Mouse (Mus musculus): ENCODE data around the gene Jazf1. TPM values are rescaled to one million over a fixed set of nuclear protein-coding genes. Genes with fewer than 3 reads are reported as not detected.

Jazf1 gene
- total RNA-seq (2023): 1 to 10 TPM; 3.4 to 3.6 TPM

DNA sequence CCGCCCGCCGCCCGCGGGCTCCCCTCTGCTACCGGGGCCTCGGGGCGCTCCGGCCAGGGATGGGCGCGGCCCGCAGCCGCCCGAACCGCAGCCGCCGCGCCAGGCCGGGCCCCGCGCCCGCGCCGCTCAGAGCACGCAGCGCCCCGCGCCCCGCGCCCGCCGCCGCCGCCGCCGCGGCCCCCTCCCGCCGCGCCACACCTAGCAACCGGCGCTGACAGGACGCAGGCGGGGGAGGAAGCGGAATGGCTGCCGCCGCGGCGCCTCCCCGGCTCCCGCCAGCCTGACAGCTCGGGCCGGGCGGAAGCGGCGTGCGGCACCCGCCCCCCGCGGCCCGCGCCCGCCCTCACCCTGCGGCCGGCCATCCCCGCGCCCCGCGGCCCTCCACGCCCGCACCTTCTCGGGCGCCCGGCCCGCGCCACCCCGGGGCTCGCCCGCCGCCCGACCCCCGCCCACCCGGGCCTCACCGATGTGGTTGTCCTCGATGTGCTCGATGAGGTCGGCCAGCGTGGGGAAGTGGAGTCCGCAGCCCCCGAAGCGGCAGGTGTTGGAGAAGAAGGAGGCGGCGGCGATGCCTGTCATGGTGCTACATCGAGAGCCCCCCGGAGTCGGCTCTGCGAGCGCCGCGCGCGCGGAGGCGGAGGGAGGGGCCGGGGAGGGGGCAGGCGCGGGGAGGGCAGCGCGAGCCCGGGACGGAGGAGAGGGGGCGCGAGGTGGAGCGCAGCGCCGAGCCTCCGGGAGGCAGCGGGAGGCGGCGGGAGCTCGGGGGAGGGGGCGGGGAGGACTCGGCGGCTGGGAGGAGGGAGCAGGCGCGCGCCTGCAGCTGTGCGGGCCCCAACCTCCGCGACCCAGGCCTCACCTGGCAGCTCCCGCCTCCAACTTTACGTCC, at the start of gene Jazf1:
Gene Jazf1 (minus strand): TSS at position 643 of the 886 bp plus-strand sequence.

Other genes starting within 250 kb of the Jazf1 start
- under 1 TPM; 0.70 to 0.95 TPM for gene Creb5, start 218.6 kb upstream of the Jazf1 start, total RNA-seq (2023)

All from neutrophil, adult 83 days (primary cell).